Mouse (Mus musculus) cerebellum, adult 2 months (tissue): ENCODE results near the gene Emilin2. TPM values are rescaled to one million over a fixed set of nuclear protein-coding genes. Genes with fewer than 3 reads are reported as not detected.

ENCODE experiments used
- DNase-seq, 2 experiments: peaks; one replicate each; pipeline ENCODE4 v3.0.0; 2021
- H3K27ac ChIP-seq: fragments of 200-500 bp; 2 replicates; pipeline ENCODE4 v1.5.1; 2012; ENCODE audit warnings: low read length, control low read depth, inconsistent platforms; ENCODE audit not compliant: insufficient read depth
- H3K27me3 ChIP-seq: fragments of 200-500 bp; 2 replicates; pipeline ENCODE4 v1.6.1; 2012; ENCODE audit warnings: inconsistent platforms, mild to moderate bottlenecking, low read length, moderate library complexity; ENCODE audit not compliant: control insufficient read depth, insufficient read depth
- H3K4me1 ChIP-seq: fragments of 200-500 bp; 2 replicates; pipeline ENCODE4 v1.6.1; 2011; ENCODE audit warnings: low read length; ENCODE audit not compliant: control insufficient read depth, insufficient read depth
- H3K4me3 ChIP-seq: fragments of 200-500 bp; replicated peaks from 2 replicates; pipeline ENCODE3; 2011; ENCODE audit warnings: mild to moderate bottlenecking, low read depth, low read length, control low read depth; ENCODE audit not compliant: insufficient read depth
- CTCF ChIP-seq: fragments of 200-500 bp; IDR thresholded peaks from 2 replicates; pipeline ENCODE4 v1.5.1; 2011; ENCODE audit warnings: low read depth, mild to moderate bottlenecking, control low read depth, low read length, moderate library complexity, borderline replicate concordance; ENCODE audit not compliant: insufficient read depth
- POLR2A ChIP-seq: fragments of 200-500 bp; IDR thresholded peaks from 2 replicates; pipeline ENCODE4 v1.6.1; 2011; ENCODE audit warnings: low read length, control low read depth, borderline replicate concordance; ENCODE audit not compliant: insufficient read depth
- WGBS: fragments of 180-500 bp; shearing (Covaris S2); methylation state at CpG from one replicate; pipeline ENCODE4 v1.1.7; 2018; 5-methylcytosine and 5-hydroxymethylcytosine counted together
- polyA plus RNA-seq: library from polyadenylated mRNA; depleted of rRNA; stranded (reverse); fragments of >200 nt; gene quantifications from 2 replicates; pipeline ENCODE4 v1.2.3, GENCODE M21; 2012

Gene Emilin2
- polyA plus RNA-seq, 1 experiment = 4.5 TPM

DNA sequence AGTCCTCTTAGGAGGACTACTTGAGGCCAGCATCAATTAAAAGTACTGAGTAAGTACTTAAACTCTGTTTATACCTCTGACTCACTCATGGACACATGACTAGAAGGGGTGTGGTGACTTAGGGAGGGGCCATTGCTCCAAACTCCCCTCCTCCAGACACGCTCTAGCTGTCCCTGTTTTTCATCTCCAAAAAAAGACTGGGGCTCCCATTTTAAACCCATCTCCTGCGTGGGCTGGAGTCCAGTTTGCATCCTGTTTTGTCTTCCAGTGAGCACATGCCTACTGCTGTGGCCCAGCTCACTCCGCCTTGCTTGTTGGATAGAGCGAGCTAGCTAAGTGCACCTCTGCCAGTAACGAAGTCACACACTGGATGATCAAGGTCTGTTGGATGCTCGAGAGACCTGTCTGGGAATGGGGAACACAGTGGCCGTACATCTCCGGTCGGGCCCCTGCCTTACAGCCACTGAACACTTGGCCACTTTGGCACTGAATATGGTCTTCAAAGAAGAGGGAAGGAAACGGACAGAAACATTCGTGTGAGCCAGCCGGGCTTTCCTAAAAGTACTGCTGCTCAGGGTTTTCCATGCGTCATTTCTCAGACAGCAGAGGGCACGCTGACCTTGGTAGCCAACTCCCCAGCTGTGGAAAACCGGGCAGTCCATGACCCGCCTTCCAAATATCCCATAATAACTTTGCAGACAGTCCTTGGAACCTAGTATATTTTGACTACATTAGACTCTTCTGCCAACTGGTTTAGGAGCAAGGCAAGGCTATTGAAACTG, 60.8 kb downstream of the Emilin2 start:
- H3K4me3 ChIP-seq = no peak overlapping the region
- no peak overlapping the region for H3K27ac ChIP-seq
- H3K4me1 ChIP-seq = no peaks in the 10 kb centered on the region
- H3K27me3 ChIP-seq = no peaks in the 10 kb centered on the region
- no peak for DNase-seq
- WGBS = 63% methylated on average over 16 of the region's 16 CpGs
- TF ChIP-seq CTCF (no peak), POLR2A (no peak)

GRCm38 (mm10) chr17:71250046-71250445, 61.7 kb downstream of the Emilin2 start:
- DNase-seq = no peak
- TF ChIP-seq POLR2A (no peak), CTCF (no peak)
- H3K27ac ChIP-seq = no peak overlapping the region
- H3K4me1 ChIP-seq = no peaks in the 10 kb centered on the region
- H3K27me3 ChIP-seq = no peaks in the 10 kb centered on the region
- no peak overlapping the region for H3K4me3 ChIP-seq
- WGBS = 80% methylated on average over 2 of the region's 2 CpGs

- 84% methylated on average over 6 of the region's 6 CpGs for WGBS
- H3K27me3 ChIP-seq = no peaks in the 10 kb centered on the region
- TF ChIP-seq CTCF = no peak
- no peak for TF ChIP-seq POLR2A
- DNase-seq = no peak
- no peak overlapping the region for H3K4me3 ChIP-seq
- H3K27ac ChIP-seq = no peak overlapping the region
- H3K4me1 ChIP-seq = no peaks in the 10 kb centered on the region
These were observed 62.8 kb downstream of the Emilin2 start for GRCm38 (mm10) chr17:71248963-71249362.

GRCm38 (mm10) chr17:71246022-71246421, 65.8 kb downstream of the Emilin2 start:
- Histone ChIP-seq H3K27me3 (no peaks in the 10 kb centered on the region), H3K27ac (no peak overlapping the region), H3K4me1 (no peaks in the 10 kb centered on the region), H3K4me3 (no peak overlapping the region)
- no peak for TF ChIP-seq CTCF
- TF ChIP-seq POLR2A = no peak
- no peak for DNase-seq
- WGBS = 86% methylated on average over 4 of the region's 4 CpGs

- DNase-seq = no peak
- Histone ChIP-seq H3K27me3 (no peaks in the 10 kb centered on the region), H3K4me3 (no peak overlapping the region), H3K27ac (no peak overlapping the region), H3K4me1 (no peaks in the 10 kb centered on the region)
- WGBS = 96% methylated on average over 15 of the region's 15 CpGs
- no peak for TF ChIP-seq POLR2A
- no peak for TF ChIP-seq CTCF
These were observed 66.6 kb downstream of the Emilin2 start for GRCm38 (mm10) chr17:71245133-71245532.

GRCm38 (mm10) chr17:71242666-71243065, 69.1 kb downstream of the Emilin2 start:
- H3K4me1 ChIP-seq = peaks cover 2% of the 10 kb centered on the region; the same call in 1 of the 2 replicates
- no peak for DNase-seq
- no peak overlapping the region for H3K27ac ChIP-seq
- TF ChIP-seq POLR2A (no peak), CTCF (no peak)
- H3K4me3 ChIP-seq = no peak overlapping the region
- no peaks in the 10 kb centered on the region for H3K27me3 ChIP-seq
- WGBS = 95% methylated on average over 7 of the region's 7 CpGs

DNA sequence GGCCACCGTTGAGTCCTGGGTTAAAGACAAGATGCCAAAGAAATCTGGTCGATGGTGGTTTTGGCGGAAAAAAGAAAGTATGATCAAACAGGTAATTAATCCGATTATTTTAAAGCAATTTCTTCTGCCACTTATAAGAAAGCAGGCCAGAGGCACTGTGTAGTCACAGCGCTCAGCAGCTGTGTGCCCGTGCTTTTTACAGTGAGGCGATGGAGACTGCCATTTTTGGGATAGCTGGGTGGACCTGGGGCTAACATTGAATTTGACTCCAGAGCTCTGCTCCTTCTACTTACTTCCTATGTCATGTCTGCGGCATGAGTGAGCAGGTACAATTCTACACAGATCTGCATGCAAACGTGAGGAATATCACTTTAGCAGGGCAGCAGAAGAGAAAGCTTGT, 71.0 kb downstream of the Emilin2 start:
- H3K4me3 ChIP-seq = no peak overlapping the region
- TF ChIP-seq CTCF = no peak
- TF ChIP-seq POLR2A = no peak
- 93% methylated on average over 9 of the region's 9 CpGs for WGBS
- H3K4me1 ChIP-seq = peaks cover 2% of the 10 kb centered on the region; the same call in 1 of the 2 replicates
- H3K27me3 ChIP-seq = no peaks in the 10 kb centered on the region
- no peak for DNase-seq
- H3K27ac ChIP-seq = no peak overlapping the region

DNA sequence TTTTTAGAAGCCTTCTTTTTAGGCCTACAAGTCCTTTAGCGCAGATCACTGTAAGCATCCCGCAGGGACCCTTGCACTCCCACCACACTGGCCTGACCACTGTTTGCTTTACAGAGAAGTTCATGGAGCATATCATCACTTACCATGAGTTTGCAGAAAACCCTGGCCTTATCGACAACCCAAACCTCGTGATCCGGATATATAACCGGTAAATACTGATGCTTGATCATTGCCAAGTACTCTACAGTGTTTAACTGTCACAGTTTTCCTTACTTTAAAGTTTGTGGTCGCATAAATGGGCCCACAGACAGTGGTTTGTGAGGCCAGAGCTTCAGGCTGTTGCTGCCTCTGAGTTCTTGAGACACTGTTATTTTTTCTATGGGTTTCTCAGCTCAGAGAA, 73.3 kb downstream of the Emilin2 start:
- TF ChIP-seq POLR2A (no peak), CTCF (no peak)

More for the DNA sequence above, 73.3 kb downstream of the Emilin2 start:
- DNase-seq = no peak
- H3K27ac ChIP-seq = no peak overlapping the region
- H3K4me1 ChIP-seq = peaks cover 2% of the 10 kb centered on the region; the same call in 1 of the 2 replicates
- H3K27me3 ChIP-seq = no peaks in the 10 kb centered on the region
- H3K4me3 ChIP-seq = no peak overlapping the region
- WGBS = 99% methylated on average over 7 of the region's 7 CpGs
